Mouse (Mus musculus) liver, adult 2 months (tissue): Measurements from ENCODE around the gene Gpr34. TPM values are rescaled to one million over a fixed set of nuclear protein-coding genes. Genes with fewer than 3 reads are reported as not detected.

Experiments used
- DNase-seq: peaks from one replicate; pipeline ENCODE4 v3.0.0-alpha.2; 2011; ENCODE audit warnings: low read depth, low spot score; ENCODE audit errors: extremely low read depth
- H3K27ac ChIP-seq: fragments of 200-500 bp; replicated peaks from 2 replicates; pipeline ENCODE4 v1.5.1; 2012; ENCODE audit warnings: low read depth, mild to moderate bottlenecking, control low read depth, inconsistent platforms, low read length; ENCODE audit not compliant: insufficient read depth
- H3K27me3 ChIP-seq: fragments of 200-500 bp; 2 replicates; pipeline ENCODE4 v1.6.1; 2012; ENCODE audit warnings: mild to moderate bottlenecking, moderate library complexity, low read length, inconsistent platforms; ENCODE audit not compliant: control insufficient read depth, insufficient read depth
- H3K36me3 ChIP-seq: fragments of 200-500 bp; 2 replicates; pipeline ENCODE4 v1.6.1; 2012; ENCODE audit warnings: low read length, inconsistent platforms; ENCODE audit not compliant: control insufficient read depth, insufficient read depth
- H3K4me1 ChIP-seq: fragments of 200-500 bp; 2 replicates; pipeline ENCODE4 v1.6.1; 2011; ENCODE audit warnings: low read length; ENCODE audit not compliant: control insufficient read depth, insufficient read depth
- H3K4me3 ChIP-seq: fragments of 200-500 bp; 2 replicates; pipeline ENCODE4 v1.5.1; 2011; ENCODE audit warnings: low read depth, mild to moderate bottlenecking, control low read depth, low read length, moderate library complexity; ENCODE audit not compliant: insufficient read depth
- H3K79me2 ChIP-seq: fragments of 200-500 bp; 2 replicates; pipeline ENCODE4 v1.6.1; 2012; ENCODE audit warnings: inconsistent platforms, mild to moderate bottlenecking, low read length, moderate library complexity; ENCODE audit not compliant: control insufficient read depth, insufficient read depth
- H3K9ac ChIP-seq: fragments of 200-500 bp; 2 replicates; pipeline ENCODE4 v1.6.1; 2012; ENCODE audit warnings: low read depth, mild to moderate bottlenecking, control low read depth, inconsistent platforms, low read length
- CTCF ChIP-seq: fragments of 200-500 bp; IDR thresholded peaks from 2 replicates; pipeline ENCODE4 v1.5.1; 2011; ENCODE audit warnings: low read depth, low read length, control low read depth
- POLR2A ChIP-seq: fragments of 200-500 bp; IDR thresholded peaks from 2 replicates; pipeline ENCODE4 v1.6.1; 2011; ENCODE audit warnings: low read length, control low read depth; ENCODE audit not compliant: insufficient read depth; ENCODE audit errors: extremely low read depth
- WGBS: fragments of 180-500 bp; shearing (Covaris S2); methylation state at CpG from one replicate; pipeline ENCODE4 v1.1.7; 2018; 5-methylcytosine and 5-hydroxymethylcytosine counted together
- polyA plus RNA-seq: library from polyadenylated mRNA; depleted of rRNA; stranded (reverse); fragments of >200 nt; gene quantifications from 2 replicates; pipeline ENCODE4 v1.2.3, GENCODE M21; 2012; rRNA removed
- total RNA-seq: library from RNA; depleted of rRNA; stranded (reverse); fragments of >200 nt; gene quantifications from 2 replicates; pipeline ENCODE4 v1.2.3, GENCODE M21; 2014; rRNA removed

The Gpr34 gene
- total RNA-seq (0.09 and 0.27 TPM in 2 replicates), polyA plus RNA-seq (not detected in 2 replicates)

- TF ChIP-seq CTCF (no peak), POLR2A (no peak)
- WGBS, result 78% methylated on average over 5 of the region's 5 CpGs
Measured at GRCm38 (mm10) chrX:13631599-13632283, at the start of gene Gpr34. TSS of gene Gpr34 (plus strand) at chrX:13632089.

GRCm38 (mm10) chrX:13599373-13599772 is 32.5 kb upstream of the Gpr34 start:
- no peak for TF ChIP-seq POLR2A
- no peak for TF ChIP-seq CTCF
- Histone ChIP-seq H3K79me2 (no peaks in the 10 kb centered on the region), H3K36me3 (no peaks in the 10 kb centered on the region), H3K27ac (no peak overlapping the region), H3K4me3 (no peak overlapping the region), H3K4me1 (no peaks in the 10 kb centered on the region), H3K27me3 (no peaks in the 10 kb centered on the region), H3K9ac (no peak overlapping the region)
- DNase-seq, result no peak
- WGBS, result 73% methylated on average over 2 of the region's 2 CpGs

More at GRCm38 (mm10) chrX:13631599-13632283, at the start of gene Gpr34:
- Histone ChIP-seq H3K36me3 (no peaks in the 10 kb centered on the region), H3K27ac (no peak within 1 kb of the TSS), H3K4me1 (no peaks in the 10 kb centered on the region), H3K9ac (no peak within 1 kb of the TSS), H3K79me2 (no peaks in the 10 kb centered on the region), H3K4me3 (no peak within 1 kb of the TSS), H3K27me3 (no peaks in the 10 kb centered on the region)
- no peak for DNase-seq

GRCm38 (mm10) chrX:13599966-13600365 is 31.9 kb upstream of the Gpr34 start:
- no peak for DNase-seq
- H3K36me3 ChIP-seq, result no peaks in the 10 kb centered on the region
- no peak overlapping the region for H3K4me3 ChIP-seq
- no peaks in the 10 kb centered on the region for H3K79me2 ChIP-seq
- H3K4me1 ChIP-seq, result no peaks in the 10 kb centered on the region
- TF ChIP-seq CTCF (no peak), POLR2A (no peak)
- WGBS, result 57% methylated on average over 1 of the region's 1 CpGs
- no peak overlapping the region for H3K27ac ChIP-seq
- H3K27me3 ChIP-seq, result no peaks in the 10 kb centered on the region
- no peak overlapping the region for H3K9ac ChIP-seq

- H3K4me3 ChIP-seq, result no peak overlapping the region
- no peak overlapping the region for H3K27ac ChIP-seq
- DNase-seq, result no peak
- 85% methylated on average over 3 of the region's 3 CpGs for WGBS
- H3K27me3 ChIP-seq, result no peaks in the 10 kb centered on the region
- H3K79me2 ChIP-seq, result no peaks in the 10 kb centered on the region
- no peak overlapping the region for H3K9ac ChIP-seq
- H3K36me3 ChIP-seq, result no peaks in the 10 kb centered on the region; the same call in 1 of the 2 replicates
- no peak for TF ChIP-seq CTCF
- TF ChIP-seq POLR2A, result no peak
- no peaks in the 10 kb centered on the region for H3K4me1 ChIP-seq
Measured at GRCm38 (mm10) chrX:13606741-13607140, 25.1 kb upstream of the Gpr34 start.

GRCm38 (mm10) chrX:13607752-13608151 is 24.1 kb upstream of the Gpr34 start:
- no peak overlapping the region for H3K4me3 ChIP-seq
- H3K27me3 ChIP-seq, result no peaks in the 10 kb centered on the region
- H3K79me2 ChIP-seq, result no peaks in the 10 kb centered on the region
- TF ChIP-seq POLR2A, result no peak
- TF ChIP-seq CTCF, result no peak
- H3K4me1 ChIP-seq, result no peaks in the 10 kb centered on the region
- H3K27ac ChIP-seq, result no peak overlapping the region
- no peaks in the 10 kb centered on the region; the same call in 1 of the 2 replicates for H3K36me3 ChIP-seq
- no peak for DNase-seq
- WGBS, result 79% methylated on average over 3 of the region's 3 CpGs
- H3K9ac ChIP-seq, result no peak overlapping the region

GRCm38 (mm10) chrX:13611114-13611513 is 20.8 kb upstream of the Gpr34 start:
- Histone ChIP-seq H3K4me1 (no peaks in the 10 kb centered on the region), H3K4me3 (no peak overlapping the region), H3K27me3 (no peaks in the 10 kb centered on the region), H3K27ac (no peak overlapping the region), H3K9ac (no peak overlapping the region), H3K36me3 (no peaks in the 10 kb centered on the region; the same call in 1 of the 2 replicates), H3K79me2 (no peaks in the 10 kb centered on the region)
- 97% methylated on average over 5 of the region's 5 CpGs for WGBS
- TF ChIP-seq POLR2A (no peak), CTCF (no peak)
- DNase-seq, result no peak
